Mouse (Mus musculus): ENCODE results near the gene Tbxa2r.

Gene Tbxa2r

GRCm38 (mm10) chr10:81328386-81328785 lies at the start of gene Tbxa2r:
Gene Tbxa2r, plus strand, starts transcription at chr10:81328731.
- DNase-seq (ENCODE audit: extremely low read depth, insufficient read length, low spot score): no peak

- no peak for DNase-seq (ENCODE audit: extremely low read depth, insufficient read length, low spot score)
Measured at GRCm38 (mm10) chr10:81279496-81279895, 49.0 kb upstream of the Tbxa2r start.

DNA sequence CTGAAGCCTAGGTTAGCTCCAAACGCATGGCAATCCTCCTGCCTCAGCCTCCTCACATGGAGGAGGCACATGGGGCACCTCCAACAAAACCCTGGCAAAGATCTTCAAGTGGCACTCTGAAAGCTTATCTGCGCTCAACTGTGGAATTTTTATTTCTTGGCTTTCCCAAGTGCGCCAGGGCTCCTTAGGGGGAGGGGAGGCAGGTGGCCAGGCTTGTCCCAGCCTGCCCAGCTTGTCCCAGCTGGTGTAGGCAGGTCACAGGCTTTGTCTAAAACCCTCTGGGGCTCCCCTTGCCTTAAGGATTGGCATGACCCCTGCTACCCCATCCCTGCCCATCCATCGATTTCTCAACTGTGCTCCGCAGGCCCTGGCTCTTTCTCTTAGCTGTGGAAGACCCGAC lies 44.3 kb upstream of the Tbxa2r start:
- no peak for DNase-seq (ENCODE audit: extremely low read depth, insufficient read length, low spot score)

GRCm38 (mm10) chr10:81284719-81285118 lies 43.8 kb upstream of the Tbxa2r start:
- DNase-seq (ENCODE audit: extremely low read depth, insufficient read length, low spot score): no peak

- no peak for DNase-seq (ENCODE audit: extremely low read depth, insufficient read length, low spot score)
Measured at GRCm38 (mm10) chr10:81285694-81286450, 42.7 kb upstream of the Tbxa2r start.

GRCm38 (mm10) chr10:81286586-81286985 lies 41.9 kb upstream of the Tbxa2r start:
- DNase-seq (ENCODE audit: extremely low read depth, insufficient read length, low spot score): no peak

DNA sequence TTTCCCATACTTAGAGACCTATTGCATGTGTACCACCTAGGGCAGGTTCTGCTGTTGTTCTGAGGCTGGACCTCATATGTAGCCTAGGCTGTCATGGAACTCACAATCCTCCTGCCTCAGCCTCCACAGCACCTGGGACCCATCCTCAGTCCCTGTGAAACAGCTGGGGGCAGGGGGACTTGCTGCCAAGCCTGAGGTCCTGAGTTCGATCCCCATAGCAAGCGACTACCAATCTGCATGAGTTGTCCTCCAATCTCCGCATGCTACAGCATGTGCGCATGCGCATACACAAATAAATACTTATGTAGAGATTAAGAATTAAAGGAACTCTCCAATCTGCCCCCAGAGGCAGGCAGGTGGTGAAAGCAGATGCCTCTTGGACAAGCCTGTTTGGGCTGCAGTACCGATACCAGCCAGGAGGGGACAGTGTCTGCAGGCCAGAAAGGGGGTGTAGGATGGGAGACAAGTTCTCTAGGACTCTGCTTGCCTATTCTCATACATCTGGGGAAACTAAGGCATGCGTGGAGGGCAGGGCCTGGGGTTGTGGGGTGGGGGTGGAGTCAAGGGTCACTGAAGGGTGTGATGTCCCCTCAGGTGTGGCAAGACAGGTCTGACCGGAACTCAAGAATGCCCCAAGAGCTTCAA lies 40.9 kb upstream of the Tbxa2r start:
- peak; percentile 51 for DNase-seq (ENCODE audit: extremely low read depth, insufficient read length, low spot score)

GRCm38 (mm10) chr10:81288601-81289000 lies 39.9 kb upstream of the Tbxa2r start:
- no peak for DNase-seq (ENCODE audit: extremely low read depth, insufficient read length, low spot score)

GRCm38 (mm10) chr10:81289278-81289677 lies 39.3 kb upstream of the Tbxa2r start:
- no peak for DNase-seq (ENCODE audit: extremely low read depth, insufficient read length, low spot score)

DNA sequence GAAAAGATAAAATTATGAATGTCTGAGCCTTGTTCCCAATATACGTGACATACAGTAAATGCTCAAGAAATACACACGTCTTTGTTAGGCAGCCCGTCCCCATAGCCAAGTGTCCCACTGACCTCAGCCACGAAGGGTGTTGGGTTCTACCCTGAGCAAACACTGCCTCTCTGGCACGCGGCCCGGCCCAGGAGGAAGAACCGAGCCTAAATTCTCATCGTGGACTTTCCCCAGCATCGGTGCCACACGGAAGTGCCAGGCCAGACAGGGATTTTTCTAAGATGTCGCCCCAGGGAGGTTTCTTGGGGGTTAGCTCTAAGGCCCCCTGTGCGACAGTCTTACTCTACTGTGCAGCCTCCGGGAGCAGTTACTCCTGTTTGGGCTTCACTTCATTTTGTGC lies 38.7 kb upstream of the Tbxa2r start:
- no peak for DNase-seq (ENCODE audit: extremely low read depth, insufficient read length, low spot score)

- DNase-seq (ENCODE audit: extremely low read depth, insufficient read length, low spot score): no peak
Measured at GRCm38 (mm10) chr10:81290698-81291460, 37.7 kb upstream of the Tbxa2r start.

GRCm38 (mm10) chr10:81291511-81292104 lies 36.9 kb upstream of the Tbxa2r start, which contains the start of gene Tjp3:
Gene Tjp3, minus strand, starts transcription at chr10:81291581.
- DNase-seq (ENCODE audit: extremely low read depth, insufficient read length, low spot score): no peak

- peak; percentile 100 for DNase-seq (ENCODE audit: extremely low read depth, insufficient read length, low spot score)
Measured at GRCm38 (mm10) chr10:81292554-81293333, 35.8 kb upstream of the Tbxa2r start, which contains the start of gene Pip5k1c. Gene Pip5k1c, plus strand, starts transcription at chr10:81292963.

DNA sequence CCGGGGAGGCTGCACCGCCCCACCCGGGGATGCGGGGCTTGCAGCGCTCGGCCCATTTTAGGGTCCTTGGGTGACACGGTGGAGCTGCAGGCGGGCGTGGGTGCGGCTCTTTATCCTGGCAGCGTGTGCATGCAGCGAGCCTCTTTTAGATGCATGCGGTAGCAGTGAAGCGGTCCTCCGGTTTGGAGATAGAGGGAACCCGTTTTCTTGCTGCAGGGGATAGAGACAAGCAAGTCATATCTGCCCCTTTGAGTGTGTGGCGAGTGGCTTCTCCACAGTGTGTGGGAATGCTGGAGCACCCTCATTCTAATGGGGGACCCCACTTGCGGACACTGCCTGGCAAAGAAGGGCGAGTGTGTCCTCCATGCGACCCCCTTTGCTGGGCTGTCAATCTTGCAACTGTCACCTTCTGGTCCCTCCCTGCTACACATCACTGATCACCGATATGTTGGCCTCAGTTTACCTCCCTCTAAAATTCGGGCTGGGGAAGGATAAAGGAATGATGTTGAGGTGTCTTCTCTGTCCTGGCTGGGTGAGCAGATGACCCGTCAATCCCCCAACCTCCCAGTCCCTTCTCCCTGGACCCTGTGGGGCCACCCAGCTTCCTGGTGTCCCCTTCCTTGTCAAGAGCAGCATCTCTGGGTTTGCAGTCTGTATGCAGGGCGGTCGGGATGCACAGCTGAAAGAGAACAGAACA lies 35.0 kb upstream of the Tbxa2r start:
- DNase-seq (ENCODE audit: extremely low read depth, insufficient read length, low spot score): no peak

GRCm38 (mm10) chr10:81294442-81294841 lies 34.1 kb upstream of the Tbxa2r start:
- DNase-seq (ENCODE audit: extremely low read depth, insufficient read length, low spot score): no peak

DNA sequence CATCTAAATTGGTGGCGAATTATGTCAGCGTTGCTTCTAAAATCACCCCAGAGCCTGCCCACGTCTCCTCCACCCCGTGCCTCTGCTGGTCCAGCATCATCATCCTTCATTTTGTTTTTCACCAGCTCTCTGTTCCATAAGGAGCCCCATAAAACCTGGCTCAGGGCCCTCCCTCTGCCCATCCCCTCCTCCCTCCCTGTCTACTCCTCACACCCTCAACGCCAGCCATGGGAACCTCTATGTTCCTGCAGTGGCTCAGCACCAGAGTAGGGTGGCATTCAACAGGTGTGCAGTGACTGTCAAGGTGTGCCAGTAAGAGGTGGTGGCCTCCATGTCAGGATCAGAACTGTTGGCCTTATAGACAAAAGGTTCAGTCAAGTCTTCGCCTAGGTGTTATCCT lies 33.3 kb upstream of the Tbxa2r start:
- no peak for DNase-seq (ENCODE audit: extremely low read depth, insufficient read length, low spot score)

DNA sequence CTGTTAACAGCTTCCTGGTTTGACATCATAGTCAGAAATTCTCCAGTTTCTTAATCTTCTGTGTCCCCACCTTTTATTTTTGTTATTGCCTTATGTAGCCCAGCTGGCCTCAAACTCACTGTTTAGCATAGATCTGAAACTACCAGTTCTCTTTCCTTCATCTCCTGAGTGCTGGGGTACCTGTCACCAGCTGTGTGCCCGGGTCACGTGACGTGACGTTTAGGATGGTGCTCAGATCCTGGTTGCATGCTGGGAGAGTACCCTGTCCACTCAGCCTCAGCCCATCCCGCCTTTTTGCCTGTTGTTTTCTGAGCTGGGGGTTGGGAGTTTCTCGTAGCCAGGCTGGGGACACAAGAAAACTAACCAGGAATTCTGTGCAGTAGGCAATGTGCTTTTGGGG lies 31.3 kb upstream of the Tbxa2r start:
- DNase-seq (ENCODE audit: extremely low read depth, insufficient read length, low spot score): no peak

GRCm38 (mm10) chr10:81297845-81298244 lies 30.7 kb upstream of the Tbxa2r start:
- peak; percentile 83 for DNase-seq (ENCODE audit: extremely low read depth, insufficient read length, low spot score)

- peak; percentile 82 for DNase-seq (ENCODE audit: extremely low read depth, insufficient read length, low spot score)
Measured at GRCm38 (mm10) chr10:81298369-81299100, 30.0 kb upstream of the Tbxa2r start.
